Mouse (Mus musculus) liver, embryonic 11.5 days (tissue): ENCODE measurements around the gene Trpv3. TPM values are rescaled to one million over a fixed set of nuclear protein-coding genes. Genes with fewer than 3 reads are reported as not detected.

Experiments
- ATAC-seq: fragments of 200-750 bp; cut with Nextera tagmentation; replicated peaks from 2 replicates; pipeline ENCODE4 v1.8.0; 2017; ENCODE audit warnings: moderate number of reproducible peaks, mild to moderate bottlenecking, moderate TSS enrichment, moderate library complexity; ENCODE audit not compliant: low FRiP score
- DNase-seq: peaks from one replicate; pipeline ENCODE4 v3.0.0-alpha.2; 2017; ENCODE audit warnings: low spot score
- H3K27ac ChIP-seq: fragments of 300-500 bp; sonication (generic); 2 replicates; pipeline ENCODE4 v1.5.1; 2014; ENCODE audit warnings: mild to moderate bottlenecking, low read depth, low read length, control low read depth
- H3K27me3 ChIP-seq: fragments of 300-500 bp; sonication (generic); replicated peaks from 2 replicates; pipeline ENCODE4 v1.6.1; 2014; ENCODE audit warnings: low read length, mixed read lengths; ENCODE audit not compliant: control insufficient read depth, insufficient read depth
- H3K36me3 ChIP-seq: fragments of 300-500 bp; sonication (generic); 2 replicates; pipeline ENCODE4 v1.6.1; 2014; ENCODE audit warnings: mild to moderate bottlenecking, low read length, moderate library complexity, mixed read lengths; ENCODE audit not compliant: control insufficient read depth, insufficient read depth
- H3K4me1 ChIP-seq: fragments of 300-500 bp; sonication (generic); replicated peaks from 2 replicates; pipeline ENCODE4 v1.6.1; 2014; ENCODE audit warnings: low read length, mixed read lengths; ENCODE audit not compliant: control insufficient read depth, insufficient read depth
- H3K4me2 ChIP-seq: fragments of 300-500 bp; sonication (generic); 2 replicates; pipeline ENCODE4 v1.6.1; 2014; ENCODE audit warnings: mild to moderate bottlenecking, control low read depth, moderate library complexity
- H3K4me3 ChIP-seq: fragments of 300-500 bp; sonication (generic); 2 replicates; pipeline ENCODE4 v1.5.1; 2014; ENCODE audit warnings: low read depth, low read length, control low read depth
- H3K9ac ChIP-seq: fragments of 300-500 bp; sonication (generic); 2 replicates; pipeline ENCODE4 v1.6.1; 2014; ENCODE audit warnings: low read depth, low read length, control low read depth
- H3K9me3 ChIP-seq: fragments of 300-500 bp; sonication (generic); 2 replicates; pipeline ENCODE4 v1.6.1; 2016; ENCODE audit warnings: low read length, inconsistent platforms, mixed read lengths; ENCODE audit not compliant: control insufficient read depth
- WGBS: fragments of 180-500 bp; shearing (Covaris S2); extraction: QIAGEN DNeasy Blood & Tissue Kit; methylation state at CpG from one replicate; pipeline ENCODE4 v1.1.7; 2014; 5-methylcytosine and 5-hydroxymethylcytosine counted together
- polyA plus RNA-seq: library from polyadenylated mRNA; unstranded; fragments of >200 nt; fragmentation: Nextera tagmentation; extraction: Ambion mirVana; gene quantifications from 2 replicates; pipeline ENCODE4 v1.2.1, GENCODE M21; 2014

Trpv3 gene
- polyA plus RNA-seq, 1 experiment from 2014 or later: 0.04 TPM

GRCm38 (mm10) chr11:73233992-73234391, 33.2 kb upstream of the Trpv3 start, which contains the start of gene Trpv1:
Gene Trpv1, plus strand, starts transcription at chr11:73234292.
- WGBS: 73% methylated on average over 5 of the region's 5 CpGs
- Histone ChIP-seq H3K9ac (no peak within 1 kb of the TSS), H3K4me1 (no peaks in the 10 kb centered on the region), H3K9me3 (no peaks in the 10 kb centered on the region), H3K4me3 (no peak within 1 kb of the TSS), H3K36me3 (no peaks in the 10 kb centered on the region), H3K4me2 (no peak within 1 kb of the TSS), H3K27me3 (no peaks in the 10 kb centered on the region), H3K27ac (no peak within 1 kb of the TSS)
- DNase-seq: no peak
- no peak for ATAC-seq

DNA sequence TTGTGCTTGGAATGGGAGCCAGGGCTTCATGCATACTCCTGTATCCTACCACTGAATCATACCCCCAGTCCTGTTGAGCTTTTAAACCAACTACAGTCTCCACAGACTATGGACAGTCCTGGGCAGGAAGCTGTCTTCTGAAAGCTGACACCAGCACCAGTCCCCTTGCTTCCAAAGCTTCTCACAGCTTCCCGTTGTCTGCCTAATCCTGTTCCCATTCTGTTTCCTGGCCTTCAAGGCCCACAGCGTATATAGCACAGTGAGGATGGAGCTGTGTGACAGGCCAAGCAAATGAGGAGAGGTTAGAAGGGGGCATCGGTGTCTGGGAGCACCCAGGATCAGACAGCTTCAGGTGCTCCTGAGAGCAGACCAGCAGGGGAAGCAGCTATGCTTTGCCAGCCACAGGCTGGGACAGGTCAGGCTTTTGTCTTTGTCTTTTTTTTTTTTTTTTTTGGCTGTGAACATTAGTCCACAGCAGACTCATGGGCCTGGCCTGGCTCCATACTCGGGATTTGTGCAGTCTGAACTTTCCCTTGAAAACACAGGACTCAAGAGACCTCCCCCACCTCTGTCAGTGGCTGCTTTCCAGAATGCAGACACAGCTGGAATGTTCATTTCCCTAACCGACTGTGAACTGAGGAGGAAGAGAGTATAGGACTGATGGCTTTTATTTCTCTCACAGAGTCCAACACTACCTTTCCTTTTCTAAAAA, 31.0 kb upstream of the Trpv3 start:
- Histone ChIP-seq H3K4me2 (no peak overlapping the region), H3K27ac (no peak overlapping the region), H3K4me3 (no peak overlapping the region), H3K9ac (no peak overlapping the region), H3K4me1 (no peaks in the 10 kb centered on the region), H3K9me3 (no peaks in the 10 kb centered on the region), H3K36me3 (no peaks in the 10 kb centered on the region), H3K27me3 (no peaks in the 10 kb centered on the region)
- ATAC-seq (no peak), DNase-seq (no peak)
- WGBS: 36% methylated on average over 5 of the region's 5 CpGs

DNA sequence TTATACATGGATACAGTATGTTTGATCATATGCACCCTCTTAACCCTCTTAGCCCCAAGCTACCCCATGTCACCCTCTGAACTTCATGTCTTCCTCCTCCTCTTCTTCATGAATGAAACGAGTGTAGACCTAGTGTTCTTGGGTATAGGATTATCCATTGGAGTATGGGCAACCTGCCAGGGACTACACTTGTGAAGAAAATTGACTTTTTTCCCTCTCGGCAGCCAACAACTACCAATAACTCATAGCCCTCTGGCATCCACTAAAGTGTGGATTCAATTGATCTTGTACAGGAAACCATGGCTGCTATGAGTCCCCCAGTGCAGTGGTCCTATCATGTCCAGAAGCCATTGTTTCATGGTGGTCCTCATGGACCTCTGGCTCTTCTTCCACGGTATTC, 30.5 kb upstream of the Trpv3 start:
- H3K9me3 ChIP-seq: no peaks in the 10 kb centered on the region
- no peak for DNase-seq
- H3K4me1 ChIP-seq: no peaks in the 10 kb centered on the region
- H3K27me3 ChIP-seq: no peaks in the 10 kb centered on the region
- H3K4me2 ChIP-seq: no peak overlapping the region
- 74% methylated on average over 3 of the region's 3 CpGs for WGBS
- no peak for ATAC-seq
- no peaks in the 10 kb centered on the region for H3K36me3 ChIP-seq
- no peak overlapping the region for H3K4me3 ChIP-seq
- no peak overlapping the region for H3K27ac ChIP-seq
- no peak overlapping the region for H3K9ac ChIP-seq

- ATAC-seq (no peak), DNase-seq (no peak)
- Histone ChIP-seq H3K9me3 (no peaks in the 10 kb centered on the region), H3K36me3 (no peaks in the 10 kb centered on the region), H3K4me1 (no peaks in the 10 kb centered on the region), H3K9ac (no peak overlapping the region), H3K4me2 (no peak overlapping the region), H3K4me3 (no peak overlapping the region), H3K27ac (no peak overlapping the region), H3K27me3 (no peaks in the 10 kb centered on the region)
- 86% methylated on average over 6 of the region's 6 CpGs for WGBS
Observed at GRCm38 (mm10) chr11:73242199-73242598, 25.0 kb upstream of the Trpv3 start.

- ATAC-seq: no peak
- no peak overlapping the region for H3K9ac ChIP-seq
- 85% methylated on average over 4 of the region's 4 CpGs for WGBS
Observed at GRCm38 (mm10) chr11:73242777-73243176, 24.4 kb upstream of the Trpv3 start.

DNA sequence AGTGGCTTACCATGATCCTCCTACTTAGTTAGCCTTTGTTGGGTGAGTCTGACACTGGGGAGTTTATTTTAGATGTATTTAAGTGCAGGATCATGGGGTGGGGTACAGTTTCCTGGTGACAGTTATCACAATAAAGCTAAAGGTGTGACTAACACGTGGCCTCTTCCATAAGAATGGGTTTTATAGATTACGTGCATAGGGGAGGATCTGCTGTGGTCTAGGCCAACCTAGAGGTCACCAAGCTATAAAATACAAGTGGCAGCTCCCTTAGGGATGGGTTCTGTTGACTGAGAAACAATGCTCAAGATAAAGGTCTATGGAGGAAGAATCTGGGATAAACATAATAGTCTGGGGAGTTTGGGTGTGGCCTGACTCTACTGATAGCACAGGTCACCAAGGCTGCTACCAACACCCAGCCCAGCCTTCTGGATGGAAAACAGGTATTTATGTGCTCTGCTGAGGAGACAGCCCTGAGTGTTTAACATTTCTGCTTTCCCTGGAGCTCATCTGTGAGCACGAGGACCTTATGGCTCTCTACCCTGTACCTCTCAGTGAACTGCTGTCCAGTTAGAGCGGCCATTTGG, 9.7 kb upstream of the Trpv3 start:
- DNase-seq (no peak), ATAC-seq (no peak)
- Histone ChIP-seq H3K9ac (no peak overlapping the region), H3K4me3 (no peak overlapping the region), H3K9me3 (no peaks in the 10 kb centered on the region), H3K4me1 (no peaks in the 10 kb centered on the region), H3K27me3 (no peaks in the 10 kb centered on the region), H3K4me2 (no peak overlapping the region), H3K36me3 (no peaks in the 10 kb centered on the region), H3K27ac (no peak overlapping the region)
- 73% methylated on average over 4 of the region's 4 CpGs for WGBS

More at GRCm38 (mm10) chr11:73242777-73243176, 24.4 kb upstream of the Trpv3 start:
- Histone ChIP-seq H3K4me2 (no peak overlapping the region), H3K27ac (no peak overlapping the region), H3K9me3 (no peaks in the 10 kb centered on the region), H3K4me3 (no peak overlapping the region), H3K36me3 (no peaks in the 10 kb centered on the region), H3K27me3 (no peaks in the 10 kb centered on the region), H3K4me1 (no peaks in the 10 kb centered on the region)
- DNase-seq: no peak

DNA sequence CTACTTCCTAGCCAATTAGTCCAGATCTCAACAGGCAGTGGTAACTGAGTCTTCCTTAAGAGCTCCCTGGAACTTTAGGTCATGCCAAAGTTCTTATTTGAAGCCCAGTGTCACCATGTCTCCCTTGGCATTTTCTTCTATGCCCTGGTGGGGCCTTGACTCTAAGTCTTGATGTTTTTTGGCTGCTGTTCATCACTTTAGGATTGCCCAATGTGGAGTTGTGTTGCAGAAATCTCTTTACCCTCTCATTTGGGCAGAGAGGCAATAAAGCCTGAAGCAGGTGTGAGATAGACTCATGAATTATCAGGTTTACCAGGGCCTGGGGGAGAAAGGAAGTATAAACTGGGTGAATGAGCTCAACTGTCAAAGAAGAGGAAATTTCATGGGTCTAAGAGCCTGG, 8.5 kb upstream of the Trpv3 start:
- Histone ChIP-seq H3K4me3 (no peak overlapping the region), H3K27ac (no peak overlapping the region), H3K4me1 (no peaks in the 10 kb centered on the region), H3K36me3 (no peaks in the 10 kb centered on the region), H3K27me3 (no peaks in the 10 kb centered on the region), H3K4me2 (no peak overlapping the region), H3K9me3 (no peaks in the 10 kb centered on the region), H3K9ac (no peak overlapping the region)
- ATAC-seq (no peak), DNase-seq (no peak)

DNA sequence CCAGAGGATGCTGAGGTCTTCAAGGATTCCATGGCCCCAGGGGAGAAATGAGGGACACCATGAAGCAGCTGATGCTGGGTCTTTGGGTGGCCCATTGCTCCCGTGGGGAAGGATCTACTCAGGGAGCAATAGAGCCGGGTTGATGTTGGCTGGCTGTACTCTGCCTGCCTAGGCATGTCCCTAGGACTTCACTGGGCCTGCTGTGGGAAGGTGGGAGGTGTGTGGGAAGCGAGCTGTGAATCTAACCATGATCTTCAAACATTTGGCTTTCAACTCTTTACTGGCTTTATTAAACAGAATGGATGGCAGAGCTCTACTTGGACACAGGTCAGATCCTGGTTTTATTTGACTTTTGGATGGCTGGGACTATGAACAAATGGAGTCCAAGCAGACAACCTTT, 6.7 kb upstream of the Trpv3 start:
- Histone ChIP-seq H3K4me3 (no peak overlapping the region), H3K36me3 (no peaks in the 10 kb centered on the region), H3K9me3 (no peaks in the 10 kb centered on the region), H3K27ac (no peak overlapping the region), H3K27me3 (no peaks in the 10 kb centered on the region), H3K9ac (no peak overlapping the region), H3K4me1 (no peaks in the 10 kb centered on the region), H3K4me2 (no peak overlapping the region)
- ATAC-seq (no peak), DNase-seq (no peak)
- 65% methylated on average over 3 of the region's 3 CpGs for WGBS

- Histone ChIP-seq H3K27me3 (no peaks in the 10 kb centered on the region), H3K4me2 (no peak overlapping the region), H3K36me3 (no peaks in the 10 kb centered on the region), H3K4me1 (no peaks in the 10 kb centered on the region), H3K9me3 (no peaks in the 10 kb centered on the region), H3K4me3 (no peak overlapping the region), H3K9ac (no peak overlapping the region), H3K27ac (no peak overlapping the region)
- ATAC-seq (no peak), DNase-seq (no peak)
- 83% methylated on average over 1 of the region's 1 CpGs for WGBS
Observed at GRCm38 (mm10) chr11:73261385-73261784, 5.8 kb upstream of the Trpv3 start.
